ENCODE assay signal across 12 mouse cellular contexts in genomic region chr1:73265009-73265408, GRCm38 (mm10).
DNase-seq lines count a peak whose midpoint lies in the region; ATAC-seq lines count a peak whose summit lies in the region.
"Had no signal": no experiment of that assay in that cellular context is flagged by ENCODE, and none has a peak within 500 bp of the region (broad histone marks: within the 10 kb centered on the region; RNA-seq: fewer than 3 reads in every experiment).

No protein-coding gene starts in this region.

- intact Hi-C loops in heart, postnatal 25 days (cut with DNase I) = no loop called here

- peaks cover 4% of the 10 kb centered on the region; the same call in 1 of the 2 replicates for H3K4me1 ChIP-seq in kidney, embryonic 16.5 days (ENCODE audit: insufficient read depth, low read length)
- H3K4me1 ChIP-seq: hindbrain, embryonic 15.5 days; midbrain, embryonic 12.5 days had no signal

- no peak overlapping the region for H3K4me2 ChIP-seq in kidney, embryonic 16.5 days (replicated peaks; ENCODE audit: low read depth, low read length)
- H3K4me2 ChIP-seq: hindbrain, embryonic 15.5 days; limb, embryonic 13.5 days; midbrain, embryonic 12.5 days had no signal

- ATAC-seq in kidney, embryonic 16.5 days (ENCODE audit: low FRiP score, low TSS enrichment) = no peak

- H3K9ac ChIP-seq in kidney, embryonic 16.5 days (replicated peaks; ENCODE audit: low read length) = no peak overlapping the region
- H3K9ac ChIP-seq: hindbrain, embryonic 15.5 days; limb, embryonic 13.5 days; midbrain, embryonic 12.5 days had no signal

- peak; percentile 29 to 35 for DNase-seq in cerebellum, adult 18-20 months
- no peak for DNase-seq in cerebellum, adult 8-10 months
- peak; percentile 48 to 51 for DNase-seq in right cerebral cortex, postnatal 10 days (ENCODE audit: low spot score in 2 of 2)
- DNase-seq in right cerebral cortex, postnatal 25 days = no peak
- DNase-seq in heart, postnatal 25 days (ENCODE audit: low spot score) = peak; percentile 12
- DNase-seq in embryo, embryonic 9.5 days (ENCODE audit: extremely low spot score) = no peak
- DNase-seq in thymus, postnatal 25 days = no peak
- DNase-seq: kidney, postnatal 25 days had no signal

- H3K27me3 ChIP-seq in kidney, embryonic 16.5 days (ENCODE audit: insufficient read depth, low read length) = no peaks in the 10 kb centered on the region
- H3K27me3 ChIP-seq: hindbrain, embryonic 15.5 days; midbrain, embryonic 12.5 days had no signal

- H3K36me3 ChIP-seq in kidney, embryonic 16.5 days (ENCODE audit: insufficient read depth, low read length) = no peaks in the 10 kb centered on the region
- H3K36me3 ChIP-seq: hindbrain, embryonic 15.5 days; limb, embryonic 13.5 days; midbrain, embryonic 12.5 days had no signal

- 77% methylated on average over 4 of the region's 4 CpGs for WGBS in kidney, embryonic 16.5 days

- no peak overlapping the region for H3K4me3 ChIP-seq in kidney, embryonic 16.5 days (ENCODE audit: low read length)
- H3K4me3 ChIP-seq: hindbrain, embryonic 15.5 days; limb, embryonic 13.5 days; midbrain, embryonic 12.5 days had no signal

- no peak overlapping the region for H3K27ac ChIP-seq in kidney, embryonic 16.5 days (ENCODE audit: low read length)
- H3K27ac ChIP-seq: hindbrain, embryonic 15.5 days; limb, embryonic 13.5 days; midbrain, embryonic 12.5 days had no signal

- H3K9me3 ChIP-seq in kidney, embryonic 16.5 days (ENCODE audit: low read length) = no peaks in the 10 kb centered on the region
- H3K9me3 ChIP-seq: hindbrain, embryonic 15.5 days; limb, embryonic 13.5 days; midbrain, embryonic 12.5 days had no signal

Comparison
In these comparisons a context has a peak if more than half of its experiments do, and no peak if none do; other contexts are left out.
1. DNase-seq: peak in cerebellum, adult 18-20 months (2 of 2), right cerebral cortex, postnatal 10 days (2 of 2) and heart, postnatal 25 days (single experiment); none in cerebellum, adult 8-10 months (single experiment), right cerebral cortex, postnatal 25 days (single experiment), embryo, embryonic 9.5 days (single experiment) and thymus, postnatal 25 days (single experiment).